Mouse (Mus musculus) limb, embryonic 10.5 days (tissue): Measurements from ENCODE around the gene Kdm2b. TPM values are rescaled to one million over a fixed set of nuclear protein-coding genes. Genes with fewer than 3 reads are reported as not detected.

ENCODE experiments used
- DNase-seq: peaks from one replicate; pipeline ENCODE4 v3.0.0-alpha.2; 2017; ENCODE audit warnings: low spot score
- H3K27ac ChIP-seq: fragments of 300-500 bp; sonication (generic); 2 replicates; pipeline ENCODE4 v1.5.1; 2016; ENCODE audit warnings: mild to moderate bottlenecking
- H3K27me3 ChIP-seq: fragments of 300-500 bp; sonication (generic); 2 replicates; pipeline ENCODE4 v1.6.1; 2016; ENCODE audit warnings: low read depth, mild to moderate bottlenecking; ENCODE audit not compliant: poor library complexity, severe bottlenecking
- H3K36me3 ChIP-seq: fragments of 300-500 bp; sonication (generic); 2 replicates; pipeline ENCODE4 v1.6.1; 2016; ENCODE audit warnings: mild to moderate bottlenecking, moderate library complexity
- H3K4me1 ChIP-seq: fragments of 300-500 bp; sonication (generic); 2 replicates; pipeline ENCODE4 v1.6.1; 2016
- H3K4me3 ChIP-seq: fragments of 300-500 bp; sonication (generic); 2 replicates; pipeline ENCODE4 v1.5.1; 2016; ENCODE audit warnings: mild to moderate bottlenecking, moderate library complexity
- H3K9me3 ChIP-seq: fragments of 300-500 bp; sonication (generic); replicated peaks from 2 replicates; pipeline ENCODE4 v1.6.1; 2016; ENCODE audit warnings: mild to moderate bottlenecking
- WGBS: fragments of 180-500 bp; shearing (Covaris S2); methylation state at CpG from one replicate; pipeline ENCODE4 v1.1.7; 2016; 5-methylcytosine and 5-hydroxymethylcytosine counted together
- polyA plus RNA-seq: library from polyadenylated mRNA; unstranded; fragments of >200 nt; fragmentation: Nextera tagmentation; extraction: Ambion mirVana; gene quantifications from 2 replicates; pipeline ENCODE4 v1.2.1, GENCODE M21; 2016

Gene Kdm2b
- polyA plus RNA-seq, 1 experiment from 2014 or later: 108 TPM

- Histone ChIP-seq H3K27ac (no peak overlapping the region), H3K9me3 (no peaks in the 10 kb centered on the region), H3K27me3 (no peaks in the 10 kb centered on the region), H3K36me3 (peaks cover 8% of the 10 kb centered on the region), H3K4me3 (no peak overlapping the region), H3K4me1 (peaks cover 46% of the 10 kb centered on the region)
- no peak for DNase-seq
- WGBS: 93% methylated on average over 7 of the region's 7 CpGs
These were observed 31.8 kb upstream of the Kdm2b start for GRCm38 (mm10) chr5:123021438-123021837.

GRCm38 (mm10) chr5:123020426-123020825 lies 30.8 kb upstream of the Kdm2b start:
- Histone ChIP-seq H3K4me3 (no peak overlapping the region), H3K27me3 (no peaks in the 10 kb centered on the region), H3K36me3 (peaks cover 8% of the 10 kb centered on the region), H3K9me3 (no peaks in the 10 kb centered on the region), H3K4me1 (peaks cover 50% of the 10 kb centered on the region), H3K27ac (no peak overlapping the region)
- WGBS: 95% methylated on average over 5 of the region's 5 CpGs
- DNase-seq: no peak

- Histone ChIP-seq H3K27ac (peak overlapping the region; percentile 34), H3K9me3 (no peaks in the 10 kb centered on the region), H3K27me3 (no peaks in the 10 kb centered on the region), H3K4me1 (peaks cover 50% of the 10 kb centered on the region), H3K36me3 (peaks cover 8% of the 10 kb centered on the region), H3K4me3 (no peak overlapping the region)
- WGBS: 62% methylated on average over 10 of the region's 10 CpGs
- no peak for DNase-seq
These were observed 29.9 kb upstream of the Kdm2b start for GRCm38 (mm10) chr5:123019336-123020016.

GRCm38 (mm10) chr5:123017504-123017903 lies 27.9 kb upstream of the Kdm2b start:
- Histone ChIP-seq H3K4me1 (peaks cover 60% of the 10 kb centered on the region), H3K27ac (no peak overlapping the region), H3K9me3 (no peaks in the 10 kb centered on the region), H3K27me3 (no peaks in the 10 kb centered on the region), H3K4me3 (no peak overlapping the region), H3K36me3 (peaks cover 8% of the 10 kb centered on the region)
- 81% methylated on average over 4 of the region's 4 CpGs for WGBS
- DNase-seq: no peak

GRCm38 (mm10) chr5:123015915-123016314 lies 26.3 kb upstream of the Kdm2b start:
- DNase-seq: no peak
- Histone ChIP-seq H3K27me3 (no peaks in the 10 kb centered on the region), H3K27ac (peak overlapping the region; percentile 91), H3K36me3 (peaks cover 8% of the 10 kb centered on the region), H3K9me3 (no peaks in the 10 kb centered on the region), H3K4me1 (peaks cover 60% of the 10 kb centered on the region), H3K4me3 (peak overlapping the region; percentile 83)
- WGBS: 13% methylated on average over 8 of the region's 8 CpGs

GRCm38 (mm10) chr5:123014753-123015701 lies 25.4 kb upstream of the Kdm2b start, which contains the start of gene Orai1:
Gene Orai1 (plus strand): TSS chr5:123015074.
- peak within 1 kb of the TSS; percentile 91 for H3K27ac ChIP-seq
- no peaks in the 10 kb centered on the region for H3K27me3 ChIP-seq
- peaks cover 8% of the 10 kb centered on the region for H3K36me3 ChIP-seq
- no peaks in the 10 kb centered on the region for H3K9me3 ChIP-seq
- under 1% methylated on average over 106 of the region's 106 CpGs for WGBS
- peak within 1 kb of the TSS; percentile 83 for H3K4me3 ChIP-seq
- H3K4me1 ChIP-seq: peaks cover 60% of the 10 kb centered on the region
- peak; percentile 98 for DNase-seq

GRCm38 (mm10) chr5:123013599-123014315 lies 24.1 kb upstream of the Kdm2b start:
- no peak overlapping the region for H3K4me3 ChIP-seq
- peaks cover 8% of the 10 kb centered on the region for H3K36me3 ChIP-seq
- no peak overlapping the region for H3K27ac ChIP-seq
- H3K4me1 ChIP-seq: peaks cover 48% of the 10 kb centered on the region
- H3K9me3 ChIP-seq: no peaks in the 10 kb centered on the region
- H3K27me3 ChIP-seq: no peaks in the 10 kb centered on the region
- peak; percentile 76 for DNase-seq
- WGBS: 57% methylated on average over 9 of the region's 9 CpGs

GRCm38 (mm10) chr5:123011705-123012104 lies 22.1 kb upstream of the Kdm2b start:
- 95% methylated on average over 9 of the region's 9 CpGs for WGBS

GRCm38 (mm10) chr5:123010806-123011205 lies 21.2 kb upstream of the Kdm2b start:
- H3K9me3 ChIP-seq: no peaks in the 10 kb centered on the region
- H3K27me3 ChIP-seq: no peaks in the 10 kb centered on the region
- H3K27ac ChIP-seq: no peak overlapping the region
- 93% methylated on average over 6 of the region's 6 CpGs for WGBS
- no peak overlapping the region for H3K4me3 ChIP-seq
- H3K36me3 ChIP-seq: no peaks in the 10 kb centered on the region
- DNase-seq: no peak
- H3K4me1 ChIP-seq: peaks cover 25% of the 10 kb centered on the region

More at GRCm38 (mm10) chr5:123011705-123012104, 22.1 kb upstream of the Kdm2b start:
- no peak for DNase-seq
- Histone ChIP-seq H3K9me3 (no peaks in the 10 kb centered on the region), H3K27me3 (no peaks in the 10 kb centered on the region), H3K4me3 (no peak overlapping the region), H3K36me3 (no peaks in the 10 kb centered on the region), H3K4me1 (peaks cover 29% of the 10 kb centered on the region), H3K27ac (no peak overlapping the region)

GRCm38 (mm10) chr5:123009873-123010272 lies 20.2 kb upstream of the Kdm2b start:
- Histone ChIP-seq H3K27ac (no peak overlapping the region), H3K36me3 (no peaks in the 10 kb centered on the region), H3K27me3 (no peaks in the 10 kb centered on the region), H3K4me1 (peaks cover 19% of the 10 kb centered on the region), H3K4me3 (no peak overlapping the region), H3K9me3 (no peaks in the 10 kb centered on the region)
- no peak for DNase-seq
- 77% methylated on average over 11 of the region's 11 CpGs for WGBS

GRCm38 (mm10) chr5:123008877-123009493 lies 19.4 kb upstream of the Kdm2b start:
- H3K4me3 ChIP-seq: no peak overlapping the region
- no peaks in the 10 kb centered on the region for H3K36me3 ChIP-seq
- 77% methylated on average over 7 of the region's 7 CpGs for WGBS
- no peaks in the 10 kb centered on the region for H3K27me3 ChIP-seq
- DNase-seq: no peak
- peaks cover 11% of the 10 kb centered on the region for H3K4me1 ChIP-seq
- no peak overlapping the region for H3K27ac ChIP-seq
- H3K9me3 ChIP-seq: no peaks in the 10 kb centered on the region
